Mouse (Mus musculus) G1E-ER4 (cell line): ENCODE measurements around the gene Sds. TPM values are rescaled to one million over a fixed set of nuclear protein-coding genes. Genes with fewer than 3 reads are reported as not detected.

Experiments used
- GATA1 ChIP-seq: IDR thresholded peaks from one replicate; pipeline ENCODE4 v1.8.0; 2012; ENCODE audit warnings: low read length, inconsistent platforms
- polyA plus RNA-seq: library from polyadenylated mRNA; stranded (reverse); fragments of >175 nt; gene quantifications from 2 replicates; pipeline ENCODE4 v1.2.3, GENCODE M21; 2012

Gene Sds
- polyA plus RNA-seq, 1 experiment, result not detected

DNA sequence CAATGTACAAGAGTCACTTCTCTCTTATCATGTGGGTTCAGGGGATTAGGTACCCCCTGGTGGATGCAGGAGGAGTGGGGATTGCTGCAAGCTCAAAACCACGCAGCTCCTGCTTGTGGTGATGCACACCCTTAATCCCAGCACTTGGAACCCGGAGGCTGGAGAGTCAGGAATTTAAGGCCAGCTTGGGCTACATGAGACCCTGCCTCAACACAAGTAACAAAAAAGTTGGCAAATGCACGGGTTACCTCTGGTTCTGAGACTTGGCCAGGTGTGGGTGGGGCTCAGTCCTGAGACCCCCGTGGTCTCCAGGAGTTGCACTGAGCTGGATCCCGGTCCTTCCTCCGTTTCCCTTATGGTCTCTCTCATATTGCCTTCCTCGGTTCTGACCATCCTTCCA lies 39.1 kb downstream of the Sds start:
- no peak for TF ChIP-seq GATA1

DNA sequence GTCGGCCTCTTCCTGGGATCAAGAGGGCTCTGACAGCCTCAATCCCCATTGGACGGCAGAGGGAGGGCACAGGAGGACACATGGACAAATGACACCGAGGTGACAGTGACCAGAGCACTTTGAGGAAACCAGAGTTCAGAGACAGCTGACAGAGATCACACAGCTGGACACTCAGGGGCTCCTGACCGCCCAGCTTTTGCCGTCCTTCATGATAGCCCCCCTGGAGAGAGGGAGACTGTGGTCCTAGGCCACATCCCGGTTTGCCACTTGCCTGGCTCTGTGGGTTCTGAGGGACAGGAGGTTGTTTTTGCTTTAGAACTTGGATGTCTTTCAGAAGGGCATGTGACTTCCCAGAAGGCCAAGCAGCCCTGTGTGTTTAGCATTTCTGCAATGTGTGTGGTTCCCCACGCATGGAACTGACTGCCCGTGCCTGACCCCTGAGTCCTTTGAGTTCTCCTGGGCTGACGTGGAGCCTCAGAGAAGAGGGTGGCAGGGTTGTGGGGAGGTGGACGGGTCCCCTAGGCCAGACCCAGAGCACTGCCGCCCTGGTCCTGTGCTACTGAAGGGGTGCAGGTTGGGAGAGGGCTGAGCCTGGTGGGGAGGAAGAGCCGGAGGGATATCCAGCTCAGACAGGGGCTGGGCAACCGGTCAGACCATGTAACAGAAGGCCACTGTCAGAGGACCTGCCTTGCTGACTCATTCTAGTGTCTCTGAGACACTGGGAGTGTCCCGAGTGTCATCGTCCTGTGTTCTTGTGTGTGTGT lies 40.1 kb downstream of the Sds start:
- TF ChIP-seq GATA1, result no peak

DNA sequence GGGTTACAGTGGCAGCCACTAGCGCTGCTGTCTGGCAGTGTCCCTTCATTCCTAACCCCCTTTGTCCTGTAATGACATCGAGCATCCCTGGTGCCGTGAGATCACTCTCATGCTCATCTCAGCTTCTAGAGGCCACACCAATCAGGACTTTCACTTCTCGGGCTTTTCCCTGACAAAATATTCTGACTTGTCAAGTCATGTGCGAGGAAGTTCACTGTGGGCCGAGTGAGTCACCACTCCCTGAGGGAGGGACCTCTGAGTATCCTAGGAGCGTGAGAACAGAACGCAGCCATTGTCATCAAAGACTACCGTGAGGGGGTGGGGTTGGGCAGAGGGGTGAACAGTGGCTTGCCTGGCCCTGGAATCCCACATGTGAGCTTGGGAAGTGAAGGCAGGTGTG lies 41.2 kb downstream of the Sds start:
- no peak for TF ChIP-seq GATA1

DNA sequence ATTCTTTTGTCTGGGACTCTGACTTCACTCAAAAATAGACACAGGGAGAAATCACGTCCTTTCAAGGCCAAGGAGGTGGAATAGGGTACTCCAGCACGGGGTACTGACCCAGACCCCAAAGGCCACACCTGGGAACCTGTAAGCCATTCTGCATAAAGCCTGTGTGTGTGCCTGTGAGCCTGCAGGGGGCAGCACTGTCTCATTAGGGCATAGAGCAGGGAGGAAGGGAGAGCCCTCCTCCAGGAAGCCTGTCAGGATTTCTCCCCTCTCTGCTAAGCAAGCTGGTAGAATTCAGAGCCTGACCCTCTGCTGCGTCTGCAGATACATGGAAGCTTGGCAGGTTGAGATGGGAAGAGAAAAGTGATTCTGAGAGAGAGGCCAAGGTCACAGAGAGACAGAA lies 46.3 kb downstream of the Sds start:
- TF ChIP-seq GATA1, result no peak

DNA sequence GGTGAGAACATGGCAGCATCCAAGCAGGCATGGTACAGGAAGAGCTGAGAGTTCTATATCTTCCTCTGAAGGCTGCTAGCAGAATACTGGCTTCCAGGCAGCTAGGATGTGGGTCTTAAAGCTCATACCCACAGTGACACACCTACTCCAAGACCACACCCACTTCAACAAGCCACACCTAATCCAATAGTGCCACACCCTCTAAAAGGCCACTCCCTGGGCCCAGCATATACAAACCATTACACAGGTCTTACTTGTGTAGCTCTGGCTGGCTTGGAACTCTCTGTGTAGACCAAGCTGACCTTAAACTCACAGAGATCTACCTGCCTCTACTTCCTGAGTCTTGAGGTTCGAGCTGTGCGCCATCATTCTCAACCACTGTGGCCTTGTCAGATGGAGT lies 48.4 kb downstream of the Sds start:
- no peak for TF ChIP-seq GATA1

DNA sequence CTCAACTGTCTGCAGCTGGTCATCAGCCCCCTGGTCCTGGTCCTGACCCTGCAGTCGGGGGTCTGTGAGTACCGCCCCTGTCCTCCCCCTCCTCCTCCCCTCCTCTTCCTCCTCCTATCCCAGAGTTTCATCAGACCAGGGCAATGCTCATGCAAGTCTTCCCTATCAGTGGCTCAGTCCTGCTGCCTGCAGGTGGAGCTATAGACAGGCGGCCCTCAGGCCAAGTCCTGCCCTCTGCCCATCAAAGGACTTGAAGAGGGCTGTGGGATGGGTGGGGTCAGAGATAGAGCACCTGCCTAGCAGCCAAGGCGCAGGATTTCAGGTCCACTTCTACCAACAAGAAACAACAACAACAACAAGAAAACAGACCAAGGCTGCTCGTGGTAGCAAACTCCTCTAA lies 49.4 kb downstream of the Sds start:
- TF ChIP-seq GATA1, result no peak

DNA sequence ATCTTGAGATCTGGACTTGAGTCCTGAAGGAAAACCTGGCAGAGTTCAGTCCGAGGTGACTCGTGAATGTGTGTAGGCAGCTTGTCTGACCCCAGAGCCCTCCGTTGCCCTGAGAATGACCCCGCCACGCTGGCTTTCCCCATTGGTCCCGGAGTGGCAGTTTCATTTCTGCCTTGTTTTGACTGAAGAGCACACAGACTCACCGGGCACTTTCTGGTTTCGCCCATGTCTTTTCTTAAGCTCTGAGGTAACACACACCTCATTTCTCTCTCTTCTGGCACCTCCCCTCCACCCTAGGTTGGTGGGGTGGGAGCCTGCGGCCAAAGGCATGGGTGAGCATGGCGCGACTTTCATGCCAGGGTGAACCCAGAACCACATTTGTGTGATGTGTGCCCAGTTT lies 50.0 kb downstream of the Sds start:
- TF ChIP-seq GATA1, result no peak

DNA sequence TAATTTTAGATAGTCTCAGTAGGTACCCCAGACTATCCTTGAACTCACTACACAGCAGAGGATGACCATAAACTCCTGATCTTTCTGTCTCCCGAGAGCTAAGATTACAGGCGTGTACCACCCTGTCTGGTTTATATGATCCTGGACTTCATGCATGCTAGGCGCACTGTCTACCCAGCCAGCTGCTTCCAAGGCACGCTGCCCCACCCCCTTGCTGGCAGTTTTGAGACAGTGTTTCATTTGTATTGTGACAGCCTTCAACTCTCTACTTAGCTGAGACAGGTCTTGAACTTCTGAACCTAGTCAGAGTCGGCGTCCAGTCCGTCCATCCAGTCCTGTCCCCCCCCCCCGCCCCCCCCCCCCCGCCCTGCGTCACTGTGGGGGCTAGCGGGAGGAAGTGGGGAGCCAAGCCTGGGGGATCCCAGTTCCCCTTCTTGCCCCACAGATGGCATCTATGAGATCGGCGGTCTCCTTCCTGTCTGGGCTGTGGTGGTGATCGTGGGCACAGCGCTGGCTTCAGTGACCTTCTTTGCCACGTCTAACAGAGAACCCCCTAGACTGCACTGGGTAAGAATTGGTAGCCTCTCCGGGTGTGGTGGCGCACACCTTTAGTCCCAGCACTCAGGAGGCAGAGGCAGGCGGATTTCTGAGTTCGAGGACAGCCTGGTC lies 51.1 kb downstream of the Sds start:
- TF ChIP-seq GATA1, result no peak

DNA sequence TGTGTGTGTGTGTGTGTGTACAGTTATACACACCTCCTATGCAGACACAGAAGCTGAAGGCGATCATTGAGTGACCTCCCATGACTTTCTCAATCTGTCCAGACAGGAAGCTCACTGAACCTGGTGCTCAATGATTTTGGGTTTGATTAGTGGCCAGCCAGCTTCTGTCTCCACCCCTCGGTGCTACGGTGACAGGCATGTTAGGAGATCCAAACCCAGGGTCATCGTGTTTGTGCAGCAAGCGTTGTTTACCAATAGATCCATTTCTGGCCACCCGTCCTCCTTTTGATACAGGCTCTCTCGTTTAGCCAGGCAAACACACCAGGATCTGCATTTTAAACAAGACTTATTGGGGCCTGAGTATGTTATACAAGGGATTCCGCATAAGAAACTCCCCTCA lies 55.3 kb downstream of the Sds start:
- TF ChIP-seq GATA1, result no peak

Other genes starting within 250 kb of the Sds start
- gene Lhx5, start 44.8 kb upstream of the Sds start, polyA plus RNA-seq, result not detected in 2 replicates
- 0.06 and 0.29 TPM in 2 replicates for gene Sdsl, start 3.7 kb upstream of the Sds start, polyA plus RNA-seq
- gene Plbd2, start 27.1 kb downstream of the Sds start, polyA plus RNA-seq, result 23.7 and 28.7 TPM in 2 replicates
- 1.3 and 1.6 TPM in 2 replicates for gene Slc8b1, start 34.6 kb downstream of the Sds start, polyA plus RNA-seq
- 52.9 and 59.4 TPM in 2 replicates for gene Tpcn1, start 112.1 kb downstream of the Sds start, polyA plus RNA-seq
- 0.76 and 1.2 TPM in 2 replicates for gene Iqcd, start 112.5 kb downstream of the Sds start, polyA plus RNA-seq
- 49.2 and 58.5 TPM in 2 replicates for gene Rita1, start 136.1 kb downstream of the Sds start, polyA plus RNA-seq
- 108 and 126 TPM in 2 replicates for gene Ddx54, start 136.2 kb downstream of the Sds start, polyA plus RNA-seq
- gene Cfap73, start 157.7 kb downstream of the Sds start, polyA plus RNA-seq, result not detected in 2 replicates
- 6.4 and 8.1 TPM in 2 replicates for gene Rasal1, start 172.3 kb downstream of the Sds start, polyA plus RNA-seq
- gene Dtx1, start 235.4 kb downstream of the Sds start, polyA plus RNA-seq, result 0.10 and 0.19 TPM in 2 replicates